Mouse (Mus musculus) MEL (cell line): ENCODE results near the gene Gpr63.

Experiments
- CTCF ChIP-seq, 3 experiments: IDR thresholded peaks in 2 of 3; conservative IDR thresholded peaks in 1 of 3; 2 replicates each; pipeline ENCODE4 v1.5.1; 2011 to 2012; ENCODE audit warnings: low read length in 3 of 3, low read depth in 2 of 3, mild to moderate bottlenecking in 2 of 3, improper control_type of control experiment in 1 of 3, inconsistent platforms in 1 of 3, mixed read lengths in 1 of 3, moderate library complexity in 1 of 3; ENCODE audit not compliant: control insufficient read depth in 1 of 3, insufficient read depth in 1 of 3, poor library complexity in 1 of 3, severe bottlenecking in 1 of 3
- JUND ChIP-seq: IDR thresholded peaks from 2 replicates; pipeline ENCODE4 v1.6.1; 2011; ENCODE audit warnings: low read depth, mild to moderate bottlenecking, improper control_type of control experiment, low read length
- POLR2A ChIP-seq, 2 experiments: IDR thresholded peaks; 2 replicates each; pipeline ENCODE4 v1.6.1; 2011 to 2012; ENCODE audit warnings: low read length in 2 of 2, mild to moderate bottlenecking in 2 of 2, control low read depth in 1 of 2, improper control_type of control experiment in 1 of 2, low read depth in 1 of 2, moderate library complexity in 1 of 2; ENCODE audit not compliant: control insufficient read depth in 1 of 2, insufficient read depth in 1 of 2, poor library complexity in 1 of 2
- POLR2AphosphoS2 ChIP-seq: IDR thresholded peaks from 2 replicates; pipeline ENCODE4 v1.6.1; 2011; ENCODE audit warnings: low read length, improper control_type of control experiment
- USF1 ChIP-seq: IDR thresholded peaks from 2 replicates; pipeline ENCODE4 v1.6.1; 2014; ENCODE audit warnings: low read depth, mild to moderate bottlenecking, inconsistent platforms, low read length, improper control_type of control experiment, moderate library complexity

GRCm38 (mm10) chr4:24978589-24978988 lies 12.4 kb downstream of the Gpr63 start:
- TF ChIP-seq CTCF (IDR thresholded peaks at IDR 0.05 in 2 of 3, conservative IDR thresholded peaks at IDR 0.05 in 1 of 3; ENCODE audit: control insufficient read depth in 1 of 3, insufficient read depth in 1 of 3, low read depth in 2 of 3, low read length in 3 of 3, poor library complexity in 1 of 3, severe bottlenecking in 1 of 3) (no peak), JUND (no peak), POLR2AphosphoS2 (no peak), USF1 (no peak), POLR2A (IDR thresholded peaks at IDR 0.05; ENCODE audit: control insufficient read depth in 1 of 2, insufficient read depth in 1 of 2, low read depth in 1 of 2, low read length in 2 of 2, poor library complexity in 1 of 2) (no peak)
